In the genomic region with DNA sequence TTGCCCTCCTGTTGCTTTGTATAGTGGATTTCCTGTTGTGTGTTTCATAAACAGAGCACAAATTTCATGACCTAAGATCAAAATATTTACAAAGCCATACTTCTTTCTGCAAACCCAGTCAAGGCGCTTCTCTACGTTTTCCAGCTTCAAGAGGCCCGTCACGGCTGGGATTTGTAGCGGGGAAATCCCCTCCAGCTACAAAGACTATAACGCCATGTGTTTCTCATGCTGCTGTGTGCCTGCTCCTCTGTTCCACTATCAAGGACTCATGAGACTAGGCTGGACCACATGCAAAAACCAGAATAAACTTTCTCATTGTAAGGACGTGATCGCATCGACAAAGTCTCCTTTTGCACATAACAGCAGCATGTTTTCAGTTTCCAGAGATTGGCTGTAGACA, we compare ENCODE assay signal across 21 mouse cellular contexts.
DNase-seq lines count a peak whose midpoint lies in the region; ATAC-seq and TF ChIP-seq lines count a peak whose summit lies in the region.
"Had no signal": no experiment of that assay in that cellular context is flagged by ENCODE, and none has a peak within 500 bp of the region (broad histone marks: within the 10 kb centered on the region; RNA-seq: fewer than 3 reads in every experiment).

No protein-coding gene starts in this region.

- no peak for TF ChIP-seq RAD21 in MEL (IDR thresholded peaks at IDR 0.05; ENCODE audit: low read depth, low read length)

- 55% methylated on average over 9 of the region's 9 CpGs for WGBS in lung, embryonic 14.5 days
- 69% methylated on average over 9 of the region's 9 CpGs for WGBS in limb, embryonic 10.5 days
- WGBS in liver, postnatal 0 days (ENCODE audit: insufficient replicate concordance) = 82% methylated on average over 9 of the region's 9 CpGs
- 69% methylated on average over 9 of the region's 9 CpGs for WGBS in hindbrain, postnatal 0 days

- no peaks in the 10 kb centered on the region for H3K4me1 ChIP-seq in lung, embryonic 14.5 days (ENCODE audit: insufficient read depth)
- peaks cover 33 to 56% of the 10 kb centered on the region in 2 experiments for H3K4me1 ChIP-seq in MEL (ENCODE audit: control insufficient read depth in 1 of 2, insufficient read depth in 2 of 2, low read length in 2 of 2)
- H3K4me1 ChIP-seq in limb, embryonic 10.5 days = peaks cover 41% of the 10 kb centered on the region
- no peaks in the 10 kb centered on the region for H3K4me1 ChIP-seq in liver, postnatal 0 days (ENCODE audit: insufficient read depth)
- no peaks in the 10 kb centered on the region for H3K4me1 ChIP-seq in hindbrain, postnatal 0 days (ENCODE audit: insufficient read depth, low read length)
- H3K4me1 ChIP-seq: embryonic facial prominence, embryonic 12.5 days; forebrain, embryonic 15.5 days; heart, embryonic 10.5 days had no signal

- no peaks in the 10 kb centered on the region for H3K36me3 ChIP-seq in lung, embryonic 14.5 days (ENCODE audit: insufficient read depth)
- H3K36me3 ChIP-seq in MEL (ENCODE audit: control insufficient read depth in 1 of 2, insufficient read depth in 2 of 2, low read length in 2 of 2) = peaks cover 0 to 58% of the 10 kb centered on the region in 2 experiments; a peak in 2 of 4 replicates
- H3K36me3 ChIP-seq in limb, embryonic 10.5 days = no peaks in the 10 kb centered on the region
- H3K36me3 ChIP-seq in liver, postnatal 0 days (replicated peaks; ENCODE audit: insufficient read depth, low read length) = no peaks in the 10 kb centered on the region
- no peaks in the 10 kb centered on the region for H3K36me3 ChIP-seq in hindbrain, postnatal 0 days (ENCODE audit: insufficient read depth, low read length)
- H3K36me3 ChIP-seq: embryonic facial prominence, embryonic 12.5 days; forebrain, embryonic 15.5 days; G1E; heart, embryonic 10.5 days; hindbrain, embryonic 13.5 days had no signal

- no peaks in the 10 kb centered on the region for H3K9me3 ChIP-seq in lung, embryonic 14.5 days (ENCODE audit: low read depth, low read length)
- H3K9me3 ChIP-seq in MEL (replicated peaks; ENCODE audit: insufficient read depth, low read length) = no peaks in the 10 kb centered on the region
- no peaks in the 10 kb centered on the region for H3K9me3 ChIP-seq in limb, embryonic 10.5 days (replicated peaks)
- H3K9me3 ChIP-seq in liver, postnatal 0 days (ENCODE audit: low read length) = no peaks in the 10 kb centered on the region
- H3K9me3 ChIP-seq in hindbrain, postnatal 0 days (ENCODE audit: low read length) = no peaks in the 10 kb centered on the region
- H3K9me3 ChIP-seq: embryonic facial prominence, embryonic 12.5 days; forebrain, embryonic 15.5 days; G1E; heart, embryonic 10.5 days; hindbrain, embryonic 13.5 days had no signal

- no peak for TF ChIP-seq CTCF in lung, embryonic 14.5 days (IDR thresholded peaks at IDR 0.05; ENCODE audit: low read depth)
- TF ChIP-seq CTCF in MEL (IDR thresholded peaks at IDR 0.05 in 2 of 3, conservative IDR thresholded peaks at IDR 0.05 in 1 of 3; ENCODE audit: control insufficient read depth in 1 of 3, insufficient read depth in 1 of 3, low read depth in 2 of 3, low read length in 3 of 3, poor library complexity in 1 of 3, severe bottlenecking in 1 of 3) = no peak
- no peak for TF ChIP-seq CTCF in liver, postnatal 0 days (IDR thresholded peaks at IDR 0.05; ENCODE audit: low read depth)
- TF ChIP-seq CTCF in hindbrain, postnatal 0 days (IDR thresholded peaks at IDR 0.05; ENCODE audit: low read depth) = no peak

- no peak overlapping the region for H3K4me2 ChIP-seq in lung, embryonic 14.5 days
- no peak overlapping the region for H3K4me2 ChIP-seq in liver, postnatal 0 days (ENCODE audit: low read depth, low read length)
- no peak overlapping the region for H3K4me2 ChIP-seq in hindbrain, postnatal 0 days (ENCODE audit: low read depth, low read length)
- H3K4me2 ChIP-seq: embryonic facial prominence, embryonic 12.5 days; forebrain, embryonic 15.5 days; hindbrain, embryonic 13.5 days had no signal

- ATAC-seq in CD4-positive, CD25-positive, alpha-beta regulatory T cell, adult 4 months = no peak
- no peak for ATAC-seq in lung, embryonic 14.5 days (ENCODE audit: insufficient read depth)
- no peak for ATAC-seq in liver, postnatal 0 days
- no peak for ATAC-seq in hindbrain, postnatal 0 days
- ATAC-seq: forebrain, embryonic 15.5 days had no signal

- H3K4me3 ChIP-seq in lung, embryonic 14.5 days (ENCODE audit: low read depth, low read length) = no peak overlapping the region
- no peak overlapping the region; a peak in 1 of 4 replicates for H3K4me3 ChIP-seq in MEL (ENCODE audit: control insufficient read depth in 1 of 2, insufficient read depth in 1 of 2, low read depth in 2 of 2, low read length in 2 of 2)
- no peak overlapping the region for H3K4me3 ChIP-seq in limb, embryonic 10.5 days
- no peak overlapping the region for H3K4me3 ChIP-seq in liver, postnatal 0 days (ENCODE audit: low read depth, low read length)
- H3K4me3 ChIP-seq in hindbrain, postnatal 0 days (ENCODE audit: low read length) = no peak overlapping the region
- H3K4me3 ChIP-seq: embryonic facial prominence, embryonic 12.5 days; forebrain, embryonic 15.5 days; heart, embryonic 10.5 days; hindbrain, embryonic 13.5 days had no signal

- DNase-seq in CD4-positive, CD25-positive, alpha-beta regulatory T cell, adult 2 months (ENCODE audit: low read depth, low spot score) = peak; percentile 11
- DNase-seq in lung, embryonic 14.5 days = peak; percentile 54
- no peak for DNase-seq in lung, postnatal 25 days (ENCODE audit: low spot score)
- peak; percentile 38 for DNase-seq in MEL (ENCODE audit: low read depth, low spot score)
- DNase-seq in limb, embryonic 10.5 days (ENCODE audit: low spot score) = no peak
- DNase-seq in liver, postnatal 0 days = no peak
- no peak for DNase-seq in hindbrain, postnatal 0 days (ENCODE audit: low spot score)
- DNase-seq: adrenal gland, postnatal 14 days; B cell, adult 2 months; cerebellum, adult 11-12 months; cerebellum, adult 9-10 months; cerebellum, postnatal 25 days; gastrocnemius, postnatal 36 days; heart, adult 18-20 months; heart, postnatal 10 days had no signal

- no peak overlapping the region for H3K9ac ChIP-seq in lung, embryonic 14.5 days
- H3K9ac ChIP-seq in MEL (ENCODE audit: control insufficient read depth, low read depth, low read length, poor library complexity, severe bottlenecking) = peak overlapping the region; percentile 79
- H3K9ac ChIP-seq in liver, postnatal 0 days (replicated peaks) = no peak overlapping the region
- no peak overlapping the region for H3K9ac ChIP-seq in hindbrain, postnatal 0 days (replicated peaks; ENCODE audit: low read length)
- H3K9ac ChIP-seq: embryonic facial prominence, embryonic 12.5 days; forebrain, embryonic 15.5 days; hindbrain, embryonic 13.5 days had no signal

- peaks cover 3% of the 10 kb centered on the region; the same call in 1 of the 2 replicates for H3K79me2 ChIP-seq in MEL (ENCODE audit: control insufficient read depth, insufficient read depth, low read length, poor library complexity)

- H3K27me3 ChIP-seq in lung, embryonic 14.5 days (ENCODE audit: insufficient read depth, low read length) = no peaks in the 10 kb centered on the region
- no peaks in the 10 kb centered on the region for H3K27me3 ChIP-seq in MEL (ENCODE audit: control insufficient read depth in 1 of 2, insufficient read depth in 2 of 2, low read length in 2 of 2)
- no peaks in the 10 kb centered on the region for H3K27me3 ChIP-seq in limb, embryonic 10.5 days (ENCODE audit: low read depth, poor library complexity, severe bottlenecking)
- H3K27me3 ChIP-seq in liver, postnatal 0 days (ENCODE audit: insufficient read depth, low read length) = no peaks in the 10 kb centered on the region
- no peaks in the 10 kb centered on the region for H3K27me3 ChIP-seq in hindbrain, postnatal 0 days (ENCODE audit: insufficient read depth, low read length)
- H3K27me3 ChIP-seq: embryonic facial prominence, embryonic 12.5 days; forebrain, embryonic 15.5 days; hindbrain, embryonic 13.5 days had no signal

- no peak for TF ChIP-seq POLR2A in MEL (IDR thresholded peaks at IDR 0.05; ENCODE audit: control insufficient read depth in 1 of 2, insufficient read depth in 1 of 2, low read depth in 1 of 2, low read length in 2 of 2, poor library complexity in 1 of 2)

- TF ChIP-seq EP300 in MEL (IDR thresholded peaks at IDR 0.05; ENCODE audit: low read depth in 1 of 2, low read length in 2 of 2) = peak in 1 of 2 experiments; percentile 8; a peak in 1 of 4 replicates
- TF ChIP-seq EP300 in liver, postnatal 0 days (IDR thresholded peaks at IDR 0.05; ENCODE audit: low read depth) = no peak

- H3K27ac ChIP-seq in lung, embryonic 14.5 days (ENCODE audit: low read depth) = no peak overlapping the region
- peak overlapping the region; percentile 99 for H3K27ac ChIP-seq in MEL (ENCODE audit: control insufficient read depth, low read depth, low read length)
- peak overlapping the region; percentile 47; the same call in 1 of the 2 replicates for H3K27ac ChIP-seq in limb, embryonic 10.5 days
- no peak overlapping the region for H3K27ac ChIP-seq in liver, postnatal 0 days (ENCODE audit: low read depth)
- no peak overlapping the region for H3K27ac ChIP-seq in hindbrain, postnatal 0 days
- H3K27ac ChIP-seq: embryonic facial prominence, embryonic 12.5 days; forebrain, embryonic 15.5 days; heart, embryonic 10.5 days; hindbrain, embryonic 13.5 days had no signal

TF ChIP-seq in MEL, 35 proteins besides CTCF, POLR2A, EP300 and RAD21:
- TF ChIP-seq ZMIZ1 (IDR thresholded peaks at IDR 0.05; ENCODE audit: low read depth, low read length) = peak; percentile 40; the same call in 1 of the 2 replicates
- TF ChIP-seq BHLHE40 (IDR thresholded peaks at IDR 0.05; ENCODE audit: borderline replicate concordance, low read depth, low read length) = 0 out of 2 replicates have a peak, but pooled peaks have one; percentile 23
- 0 out of 2 replicates have a peak, but pooled peaks have one; percentile 15 for TF ChIP-seq TCF12 (IDR thresholded peaks at IDR 0.05; ENCODE audit: low read depth, low read length)
- TF ChIP-seq USF1 (IDR thresholded peaks at IDR 0.05; ENCODE audit: low read depth, low read length) = no peak
- TF ChIP-seq CHD1 (IDR thresholded peaks at IDR 0.05; ENCODE audit: low read depth, low read length) = peak; percentile 35; the same call in 1 of the 2 replicates
- TF ChIP-seq TBP (IDR thresholded peaks at IDR 0.05; ENCODE audit: low read depth, low read length) = no peak
- TF ChIP-seq ZKSCAN1 (IDR thresholded peaks at IDR 0.05; ENCODE audit: low read depth, low read length) = no peak
- TF ChIP-seq MAFK (IDR thresholded peaks at IDR 0.05; ENCODE audit: borderline replicate concordance, low read depth, low read length) = 0 out of 2 replicates have a peak, but pooled peaks have one; percentile 14
TF ChIP-seq in MEL: peak in this region for 5.

Comparison
In these comparisons a context has a peak if more than half of its experiments do, and no peak if none do; other contexts are left out.
1. DNase-seq: peak in CD4-positive, CD25-positive, alpha-beta regulatory T cell, adult 2 months (single experiment), lung, embryonic 14.5 days (single experiment) and MEL (single experiment); none in lung, postnatal 25 days (single experiment), limb, embryonic 10.5 days (single experiment), liver, postnatal 0 days (single experiment) and hindbrain, postnatal 0 days (single experiment).
2. H3K27ac ChIP-seq: peak in MEL (single experiment) and limb, embryonic 10.5 days (single experiment); none in lung, embryonic 14.5 days (single experiment), liver, postnatal 0 days (single experiment) and hindbrain, postnatal 0 days (single experiment).